Mouse (Mus musculus) cerebellum, adult 2 months (tissue): ENCODE measurements at regions not wholly inside any gene's neighbourhood (a gene's known extent, or its start where the extent isn't known, plus 50 kb on each side); places are given as distances from the start of the nearest gene placed in this dataset.

Source experiments
- CTCF ChIP-seq: fragments of 200-500 bp; IDR thresholded peaks from 2 replicates; pipeline ENCODE4 v1.5.1; 2011; ENCODE audit warnings: low read depth, mild to moderate bottlenecking, control low read depth, low read length, moderate library complexity, borderline replicate concordance; ENCODE audit not compliant: insufficient read depth
- POLR2A ChIP-seq: fragments of 200-500 bp; IDR thresholded peaks from 2 replicates; pipeline ENCODE4 v1.6.1; 2011; ENCODE audit warnings: low read length, control low read depth, borderline replicate concordance; ENCODE audit not compliant: insufficient read depth

GRCm38 (mm10) chr16:78099842-78100241 is 201.4 kb upstream of the Cxadr start:
- TF ChIP-seq POLR2A (no peak), CTCF (no peak)
